Mouse (Mus musculus) embryonic facial prominence, embryonic 15.5 days (tissue): ENCODE data around the gene Dhx9. TPM values are rescaled to one million over a fixed set of nuclear protein-coding genes. Genes with fewer than 3 reads are reported as not detected.

Experiments used
- ATAC-seq: fragments of 200-750 bp; cut with Nextera tagmentation; 2 replicates; pipeline ENCODE4 v1.8.0; 2017; ENCODE audit warnings: low read depth, moderate TSS enrichment; ENCODE audit not compliant: insufficient number of reproducible peaks, low FRiP score, low TSS enrichment
- H3K27ac ChIP-seq: fragments of 300-500 bp; sonication (generic); replicated peaks from 2 replicates; pipeline ENCODE4 v1.5.1; 2015; ENCODE audit warnings: mild to moderate bottlenecking, inconsistent platforms
- H3K27me3 ChIP-seq: fragments of 300-500 bp; sonication (generic); 2 replicates; pipeline ENCODE4 v1.6.1; 2015; ENCODE audit warnings: inconsistent platforms
- H3K36me3 ChIP-seq: fragments of 300-500 bp; sonication (generic); 2 replicates; pipeline ENCODE4 v1.6.1; 2015; ENCODE audit warnings: mild to moderate bottlenecking, inconsistent platforms
- H3K4me1 ChIP-seq: fragments of 300-500 bp; sonication (generic); 2 replicates; pipeline ENCODE4 v1.6.1; 2015; ENCODE audit warnings: inconsistent platforms
- H3K4me2 ChIP-seq: fragments of 300-500 bp; sonication (generic); replicated peaks from 2 replicates; pipeline ENCODE4 v1.6.1; 2015; ENCODE audit warnings: mild to moderate bottlenecking, inconsistent platforms
- H3K4me3 ChIP-seq: fragments of 300-500 bp; sonication (generic); replicated peaks from 2 replicates; pipeline ENCODE4 v1.5.1; 2015; ENCODE audit warnings: mild to moderate bottlenecking, inconsistent platforms
- H3K9ac ChIP-seq: fragments of 300-500 bp; sonication (generic); 2 replicates; pipeline ENCODE4 v1.6.1; 2015; ENCODE audit warnings: inconsistent platforms
- H3K9me3 ChIP-seq: fragments of 300-500 bp; sonication (generic); replicated peaks from 2 replicates; pipeline ENCODE4 v1.6.1; 2016; ENCODE audit warnings: inconsistent platforms
- WGBS: fragments of 180-500 bp; shearing (Covaris S2); methylation state at CpG from one replicate; pipeline ENCODE4 v1.1.7; 2015; 5-methylcytosine and 5-hydroxymethylcytosine counted together
- polyA plus RNA-seq: library from polyadenylated mRNA; unstranded; fragments of >200 nt; fragmentation: Nextera tagmentation; extraction: Ambion mirVana; gene quantifications from 2 replicates; pipeline ENCODE4 v1.2.1, GENCODE M21; 2015

The Dhx9 gene
- polyA plus RNA-seq, 1 experiment from 2014 or later = 26.9 TPM

GRCm38 (mm10) chr1:153443632-153444031, 43.8 kb downstream of the Dhx9 start:
- WGBS = 43% methylated on average over 4 of the region's 4 CpGs
- H3K4me3 ChIP-seq = no peak overlapping the region
- H3K9me3 ChIP-seq = no peaks in the 10 kb centered on the region
- no peaks in the 10 kb centered on the region for H3K36me3 ChIP-seq
- H3K9ac ChIP-seq = no peak overlapping the region
- H3K27me3 ChIP-seq = no peaks in the 10 kb centered on the region
- ATAC-seq = no peak
- H3K4me1 ChIP-seq = no peaks in the 10 kb centered on the region
- no peak overlapping the region for H3K27ac ChIP-seq
- H3K4me2 ChIP-seq = no peak overlapping the region

GRCm38 (mm10) chr1:153443019-153443418, 44.4 kb downstream of the Dhx9 start:
- Histone ChIP-seq H3K4me1 (no peaks in the 10 kb centered on the region), H3K4me3 (no peak overlapping the region), H3K36me3 (no peaks in the 10 kb centered on the region), H3K4me2 (no peak overlapping the region), H3K27me3 (no peaks in the 10 kb centered on the region), H3K9ac (no peak overlapping the region), H3K9me3 (no peaks in the 10 kb centered on the region), H3K27ac (no peak overlapping the region)
- ATAC-seq = no peak
- WGBS = 63% methylated on average over 1 of the region's 1 CpGs

DNA sequence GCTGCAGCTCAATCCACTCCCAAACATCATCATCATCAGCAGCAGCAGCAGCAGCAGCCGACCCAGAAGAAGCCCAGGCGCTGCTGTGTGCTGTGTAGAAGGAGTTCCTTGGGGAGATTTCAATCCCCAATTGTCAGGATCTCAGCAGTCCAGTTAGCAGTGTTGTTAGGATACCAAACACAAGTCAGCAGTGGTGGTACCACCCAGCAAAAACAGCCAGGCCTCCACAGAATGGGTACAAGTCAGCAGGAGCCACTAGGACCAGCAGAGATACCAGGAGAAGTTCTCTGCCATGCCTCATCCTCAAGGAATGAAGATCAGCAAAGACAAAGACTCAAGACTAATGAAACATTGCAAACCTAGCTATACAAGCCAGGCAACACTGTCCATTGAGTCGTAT, 45.8 kb downstream of the Dhx9 start:
- no peak overlapping the region for H3K9ac ChIP-seq
- H3K4me3 ChIP-seq = no peak overlapping the region
- H3K9me3 ChIP-seq = no peaks in the 10 kb centered on the region
- whole genome bisulfite sequencing = 84% methylated on average over 3 of the region's 3 CpGs
- ATAC-seq = no peak
- H3K27me3 ChIP-seq = no peaks in the 10 kb centered on the region
- no peaks in the 10 kb centered on the region for H3K36me3 ChIP-seq
- H3K27ac ChIP-seq = no peak overlapping the region
- no peaks in the 10 kb centered on the region for H3K4me1 ChIP-seq
- no peak overlapping the region for H3K4me2 ChIP-seq

DNA sequence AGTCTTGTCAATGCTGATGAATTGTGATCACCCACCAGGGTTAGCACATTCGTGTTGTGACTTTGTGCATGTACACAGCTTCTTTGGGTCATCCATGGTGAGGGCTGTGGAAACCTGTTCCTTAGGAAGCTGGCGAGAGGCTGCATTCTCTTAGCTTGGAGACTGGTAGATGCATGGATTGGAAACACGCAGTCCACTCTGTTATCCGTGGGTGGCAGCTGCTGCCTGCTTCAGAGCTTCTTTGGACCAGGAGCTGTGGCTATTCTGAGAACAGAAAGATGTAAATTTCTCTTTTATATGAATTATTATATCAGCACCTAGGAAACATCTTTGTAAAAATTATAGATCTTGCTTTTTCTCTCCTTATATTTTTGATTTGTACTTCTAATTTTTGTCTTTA, 46.7 kb downstream of the Dhx9 start:
- no peak overlapping the region for H3K9ac ChIP-seq
- no peaks in the 10 kb centered on the region for H3K27me3 ChIP-seq
- no peak overlapping the region for H3K4me3 ChIP-seq
- H3K27ac ChIP-seq = no peak overlapping the region
- no peak overlapping the region for H3K4me2 ChIP-seq
- no peaks in the 10 kb centered on the region for H3K9me3 ChIP-seq
- no peak for ATAC-seq
- no peaks in the 10 kb centered on the region for H3K4me1 ChIP-seq
- H3K36me3 ChIP-seq = no peaks in the 10 kb centered on the region
- WGBS = 81% methylated on average over 4 of the region's 4 CpGs

GRCm38 (mm10) chr1:153437536-153437935, 49.9 kb downstream of the Dhx9 start:
- Histone ChIP-seq H3K9ac (no peak overlapping the region), H3K36me3 (no peaks in the 10 kb centered on the region), H3K9me3 (no peaks in the 10 kb centered on the region), H3K4me3 (no peak overlapping the region), H3K4me2 (no peak overlapping the region), H3K27me3 (no peaks in the 10 kb centered on the region), H3K27ac (no peak overlapping the region), H3K4me1 (no peaks in the 10 kb centered on the region)
- no peak for ATAC-seq
- WGBS = 85% methylated on average over 11 of the region's 11 CpGs

DNA sequence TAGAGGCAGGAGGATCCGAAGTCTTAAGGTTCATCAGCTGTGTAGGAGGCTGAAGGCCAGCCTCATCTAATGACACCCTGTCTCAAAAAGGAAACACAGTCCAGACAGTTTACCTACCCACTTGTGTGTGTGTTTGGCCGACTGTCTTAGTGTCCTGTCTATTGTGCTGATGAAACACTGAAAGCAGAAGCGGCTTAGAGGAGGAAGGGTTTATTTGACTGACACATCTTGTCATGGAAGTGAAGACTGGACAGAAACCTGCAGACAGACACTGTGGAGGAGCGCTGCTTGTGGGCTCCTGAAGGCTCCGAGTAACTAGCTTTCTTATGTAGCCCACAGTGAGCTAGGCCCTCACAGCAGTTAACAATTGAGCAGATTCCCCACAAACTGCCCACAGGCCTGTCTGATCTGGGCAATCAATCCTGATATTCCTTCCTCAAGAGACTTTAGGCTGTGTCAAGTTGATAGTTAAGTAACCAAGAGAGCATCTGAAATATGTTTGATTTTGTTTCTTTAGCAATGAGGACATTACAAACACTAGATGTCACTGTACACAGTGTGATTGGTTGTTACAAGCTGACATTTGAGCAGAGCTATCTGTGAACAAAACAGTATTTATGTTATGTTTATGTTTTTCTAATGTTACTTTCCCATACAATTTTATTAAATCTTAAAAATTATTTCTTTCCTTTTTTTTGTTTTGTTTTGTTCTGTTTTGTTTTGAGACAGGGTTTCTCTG, 53.4 kb downstream of the Dhx9 start:
- Histone ChIP-seq H3K27me3 (no peaks in the 10 kb centered on the region), H3K9me3 (no peaks in the 10 kb centered on the region), H3K4me3 (no peak overlapping the region), H3K27ac (no peak overlapping the region), H3K4me1 (no peaks in the 10 kb centered on the region), H3K9ac (no peak overlapping the region), H3K4me2 (no peak overlapping the region), H3K36me3 (no peaks in the 10 kb centered on the region)
- ATAC-seq = no peak
- WGBS = 81% methylated on average over 5 of the region's 5 CpGs

DNA sequence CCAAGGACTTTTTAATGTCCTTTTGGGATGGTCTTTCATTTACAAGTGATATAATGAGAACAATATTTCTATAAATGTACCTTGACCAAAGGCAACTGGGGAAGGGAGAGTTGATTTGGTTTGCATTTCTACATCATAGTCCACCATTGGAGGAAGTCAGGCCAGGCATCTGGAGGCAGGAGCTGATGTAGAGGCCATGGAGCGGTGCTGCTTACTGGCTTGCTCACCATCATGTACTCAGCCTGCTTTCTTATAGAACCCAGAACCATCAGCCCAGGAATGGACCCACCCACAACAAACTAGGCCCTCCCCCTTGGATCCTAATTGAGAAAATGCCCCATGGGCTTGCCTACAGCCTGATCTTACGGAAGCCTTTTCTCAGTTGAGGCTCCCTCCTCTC, 55.1 kb downstream of the Dhx9 start:
- H3K36me3 ChIP-seq = no peaks in the 10 kb centered on the region
- WGBS = 76% methylated on average over 2 of the region's 2 CpGs

DNA sequence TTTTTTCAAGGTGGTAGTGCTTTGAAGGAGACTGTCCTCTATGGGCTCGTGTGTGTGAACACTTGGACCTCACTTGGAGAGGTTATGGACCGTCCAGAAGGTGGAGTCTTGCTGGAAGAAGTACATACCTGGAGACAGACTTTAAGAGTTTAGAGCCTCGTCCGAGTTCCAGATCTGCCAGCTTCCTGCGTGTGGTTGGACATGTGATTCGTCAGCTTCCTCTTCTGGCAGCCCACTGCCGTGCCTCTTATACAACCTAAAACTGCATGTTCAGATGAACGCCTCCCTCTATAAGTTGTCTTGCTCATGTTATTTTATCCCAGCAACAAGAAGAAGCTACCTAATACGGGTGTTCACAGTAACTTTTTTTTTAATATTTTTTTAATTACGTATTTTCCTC, 55.8 kb downstream of the Dhx9 start:
- H3K4me1 ChIP-seq = no peaks in the 10 kb centered on the region
- H3K9ac ChIP-seq = no peak overlapping the region
- no peaks in the 10 kb centered on the region for H3K9me3 ChIP-seq
- WGBS = 82% methylated on average over 10 of the region's 10 CpGs
- no peak overlapping the region for H3K4me2 ChIP-seq
- no peaks in the 10 kb centered on the region; the same call in 1 of the 2 replicates for H3K27me3 ChIP-seq
- H3K4me3 ChIP-seq = no peak overlapping the region
- no peaks in the 10 kb centered on the region for H3K36me3 ChIP-seq
- H3K27ac ChIP-seq = no peak overlapping the region
- ATAC-seq = no peak

More for the DNA sequence above, 55.1 kb downstream of the Dhx9 start:
- Histone ChIP-seq H3K4me2 (no peak overlapping the region), H3K9me3 (no peaks in the 10 kb centered on the region), H3K4me3 (no peak overlapping the region), H3K27ac (no peak overlapping the region), H3K4me1 (no peaks in the 10 kb centered on the region), H3K27me3 (no peaks in the 10 kb centered on the region), H3K9ac (no peak overlapping the region)
- no peak for ATAC-seq

DNA sequence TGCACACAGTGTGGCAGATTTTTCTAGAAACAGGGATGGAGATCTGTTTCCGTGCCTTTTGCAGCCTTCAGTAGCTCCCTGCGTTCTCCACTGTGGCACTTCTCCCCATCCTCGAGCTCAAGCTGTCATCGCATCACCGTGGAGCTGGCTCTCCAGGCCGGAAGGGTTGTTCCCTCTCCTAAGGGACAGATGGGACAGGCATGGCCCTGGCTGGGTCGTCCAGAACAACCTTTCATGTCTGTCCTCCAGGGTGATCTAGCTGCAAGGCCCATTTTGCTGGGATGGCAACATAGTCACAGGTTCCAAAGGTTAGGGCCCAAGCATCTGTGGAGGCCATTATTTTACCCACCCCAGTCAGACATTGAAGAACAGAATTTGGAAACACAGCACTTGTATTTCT, 56.3 kb downstream of the Dhx9 start:
- H3K4me1 ChIP-seq = no peaks in the 10 kb centered on the region
- H3K4me3 ChIP-seq = no peak overlapping the region
- H3K9ac ChIP-seq = no peak overlapping the region
- H3K9me3 ChIP-seq = no peaks in the 10 kb centered on the region
- H3K4me2 ChIP-seq = no peak overlapping the region
- 69% methylated on average over 7 of the region's 7 CpGs for WGBS
- H3K27me3 ChIP-seq = no peaks in the 10 kb centered on the region; the same call in 1 of the 2 replicates
- H3K36me3 ChIP-seq = no peaks in the 10 kb centered on the region
- no peak for ATAC-seq
- H3K27ac ChIP-seq = no peak overlapping the region

DNA sequence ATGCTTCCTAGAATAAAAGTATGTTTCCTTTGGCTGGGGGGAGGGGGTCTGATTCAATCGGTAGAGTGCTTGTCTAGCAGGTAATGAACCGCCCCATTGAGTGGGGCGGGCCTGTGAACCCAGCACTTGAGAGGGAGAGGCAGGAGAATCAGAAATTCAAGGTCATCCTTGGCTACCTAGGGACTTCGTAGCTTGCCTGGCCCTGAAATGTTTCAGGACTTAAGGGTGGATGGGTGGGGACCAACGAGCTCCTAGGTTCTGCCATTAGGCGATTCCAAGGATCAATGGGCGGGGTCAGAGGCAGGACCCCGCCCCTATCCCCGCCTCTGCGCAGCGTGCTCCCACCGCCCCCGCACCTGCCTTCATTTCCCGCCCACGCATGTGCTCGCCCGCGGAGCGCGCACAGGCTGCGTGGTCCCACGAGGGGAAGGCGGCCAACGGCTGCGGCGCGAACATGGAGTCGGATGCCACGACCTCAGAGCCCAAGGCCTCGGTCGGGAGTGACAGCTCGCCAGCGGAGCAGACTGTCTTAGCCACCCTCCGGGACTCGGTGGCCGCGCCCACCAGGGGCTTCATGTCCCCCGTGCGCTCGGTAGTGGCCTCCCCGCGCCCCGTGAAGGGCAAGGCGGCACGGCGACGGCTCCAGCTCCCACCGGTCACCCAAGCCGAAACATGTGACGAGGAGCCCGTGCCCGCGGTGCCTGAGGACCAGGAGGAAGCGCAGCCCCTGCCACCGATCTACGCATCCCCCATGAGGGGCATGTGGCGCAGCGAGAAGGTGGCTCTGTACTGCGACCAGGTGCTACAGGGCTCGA, 62.5 kb downstream of the Dhx9 start, which contains the start of gene Shcbp1l:
Shcbp1l (plus strand) TSS at position 393 of the 815 bp plus-strand sequence.
- H3K27ac ChIP-seq = no peak within 1 kb of the TSS
- H3K27me3 ChIP-seq = peaks cover 8% of the 10 kb centered on the region
- H3K4me1 ChIP-seq = peaks cover 11% of the 10 kb centered on the region
- H3K4me3 ChIP-seq = peak within 1 kb of the TSS; percentile 53
- no peaks in the 10 kb centered on the region for H3K9me3 ChIP-seq
- no peaks in the 10 kb centered on the region for H3K36me3 ChIP-seq
- ATAC-seq = peak; percentile 86
- H3K4me2 ChIP-seq = peak within 1 kb of the TSS; percentile 96
- 1% methylated on average over 60 of the region's 60 CpGs for WGBS
- H3K9ac ChIP-seq = peak within 1 kb of the TSS; percentile 10

DNA sequence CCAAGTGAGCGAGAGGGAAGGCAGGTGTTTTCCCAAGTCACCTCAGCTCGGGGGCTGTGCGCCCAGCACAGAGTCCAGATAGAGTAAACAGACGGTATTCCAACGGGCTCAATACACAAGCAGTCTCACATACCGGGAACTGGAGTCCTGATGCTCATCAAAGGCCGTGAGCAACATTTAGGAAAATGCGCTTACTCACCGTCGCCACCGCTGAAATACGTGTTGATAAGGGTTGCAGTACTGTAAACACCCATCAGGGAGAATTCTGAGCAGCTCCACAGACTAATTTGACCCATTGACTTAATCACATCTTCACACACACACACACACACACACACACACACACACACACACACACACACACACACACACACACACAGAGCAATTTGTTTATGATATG, 63.2 kb downstream of the Dhx9 start:
- Histone ChIP-seq H3K4me2 (peak overlapping the region; percentile 96), H3K9ac (no peak overlapping the region), H3K9me3 (no peaks in the 10 kb centered on the region), H3K27ac (no peak overlapping the region), H3K36me3 (no peaks in the 10 kb centered on the region), H3K27me3 (peaks cover 8% of the 10 kb centered on the region), H3K4me3 (peak overlapping the region; percentile 53), H3K4me1 (peaks cover 11% of the 10 kb centered on the region)
- WGBS = 26% methylated on average over 12 of the region's 12 CpGs
- no peak for ATAC-seq
